Mouse (Mus musculus) C2C12 (cell line): ENCODE results near the gene Ttll11.

Experiments
- CEBPB ChIP-seq: IDR thresholded peaks from one replicate; pipeline ENCODE4 v1.6.1; 2011; ENCODE audit warnings: low read depth, mild to moderate bottlenecking, control low read depth, moderate library complexity
- CTCF ChIP-seq: IDR thresholded peaks from one replicate; pipeline ENCODE4 v1.5.1; 2011; ENCODE audit not compliant: control insufficient read depth, insufficient read depth, insufficient read length
- FOSL1 ChIP-seq: IDR thresholded peaks from one replicate; pipeline ENCODE4 v1.8.0; 2011; ENCODE audit warnings: mild to moderate bottlenecking, low read length; ENCODE audit not compliant: poor library complexity, insufficient read depth, severe bottlenecking
- MAX ChIP-seq: IDR thresholded peaks from one replicate; pipeline ENCODE4 v1.6.1; 2011; ENCODE audit warnings: mild to moderate bottlenecking, control low read depth
- MYOD1 ChIP-seq: IDR thresholded peaks from one replicate; pipeline ENCODE4 v1.6.1; 2011; ENCODE audit warnings: low read depth; ENCODE audit not compliant: control insufficient read depth, insufficient read length
- MYOG ChIP-seq: IDR thresholded peaks from one replicate; pipeline ENCODE4 v1.6.1; 2011; ENCODE audit not compliant: control insufficient read depth, insufficient read length; ENCODE audit errors: extremely low read depth
- USF1 ChIP-seq: IDR thresholded peaks from one replicate; pipeline ENCODE4 v1.6.1; 2011; ENCODE audit warnings: low read depth, mild to moderate bottlenecking, control low read depth, moderate library complexity

GRCm38 (mm10) chr2:35712611-35713010, 267.1 kb downstream of the Ttll11 start:
- TF ChIP-seq CTCF (no peak), MYOD1 (no peak), CEBPB (no peak), FOSL1 (no peak), MYOG (no peak), MAX (no peak), USF1 (no peak)
